Mouse (Mus musculus) heart, embryonic 12.5 days (tissue): ENCODE measurements around the gene Gm6583. TPM values are rescaled to one million over a fixed set of nuclear protein-coding genes. Genes with fewer than 3 reads are reported as not detected.

Experiments used
- ATAC-seq: fragments of 200-750 bp; cut with Nextera tagmentation; 2 replicates; pipeline ENCODE4 v1.8.0; 2017; ENCODE audit warnings: moderate TSS enrichment, moderate library complexity; ENCODE audit not compliant: insufficient number of reproducible peaks, low FRiP score
- H3K27ac ChIP-seq: fragments of 300-500 bp; sonication (generic); 2 replicates; pipeline ENCODE4 v1.5.1; 2016; ENCODE audit warnings: mild to moderate bottlenecking, moderate library complexity; ENCODE audit not compliant: poor library complexity, severe bottlenecking
- H3K27me3 ChIP-seq: fragments of 300-500 bp; sonication (generic); replicated peaks from 2 replicates; pipeline ENCODE4 v1.6.1; 2016; ENCODE audit warnings: mild to moderate bottlenecking, moderate library complexity
- H3K36me3 ChIP-seq: fragments of 300-500 bp; sonication (generic); 2 replicates; pipeline ENCODE4 v1.6.1; 2016; ENCODE audit warnings: mild to moderate bottlenecking, moderate library complexity
- H3K4me1 ChIP-seq: fragments of 300-500 bp; sonication (generic); replicated peaks from 2 replicates; pipeline ENCODE4 v1.6.1; 2016; ENCODE audit warnings: mild to moderate bottlenecking
- H3K4me2 ChIP-seq: fragments of 300-500 bp; sonication (generic); 2 replicates; pipeline ENCODE4 v1.6.1; 2016; ENCODE audit warnings: mild to moderate bottlenecking, moderate library complexity
- H3K4me3 ChIP-seq: fragments of 300-500 bp; sonication (generic); 2 replicates; pipeline ENCODE4 v1.5.1; 2016; ENCODE audit warnings: mild to moderate bottlenecking
- H3K9ac ChIP-seq: fragments of 300-500 bp; sonication (generic); 2 replicates; pipeline ENCODE4 v1.6.1; 2016; ENCODE audit warnings: mild to moderate bottlenecking, moderate library complexity
- H3K9me3 ChIP-seq: fragments of 300-500 bp; sonication (generic); replicated peaks from 2 replicates; pipeline ENCODE4 v1.6.1; 2016; ENCODE audit warnings: mild to moderate bottlenecking, moderate library complexity
- WGBS: fragments of 180-500 bp; shearing (Covaris S2); methylation state at CpG from one replicate; pipeline ENCODE4 v1.1.7; 2016; 5-methylcytosine and 5-hydroxymethylcytosine counted together
- polyA plus RNA-seq: library from polyadenylated mRNA; unstranded; fragments of >200 nt; fragmentation: Nextera tagmentation; extraction: Ambion mirVana; gene quantifications from 2 replicates; pipeline ENCODE4 v1.2.1, GENCODE M21; 2016

Gm6583 gene
- polyA plus RNA-seq, 1 experiment from 2014 or later = 0.10 TPM

DNA sequence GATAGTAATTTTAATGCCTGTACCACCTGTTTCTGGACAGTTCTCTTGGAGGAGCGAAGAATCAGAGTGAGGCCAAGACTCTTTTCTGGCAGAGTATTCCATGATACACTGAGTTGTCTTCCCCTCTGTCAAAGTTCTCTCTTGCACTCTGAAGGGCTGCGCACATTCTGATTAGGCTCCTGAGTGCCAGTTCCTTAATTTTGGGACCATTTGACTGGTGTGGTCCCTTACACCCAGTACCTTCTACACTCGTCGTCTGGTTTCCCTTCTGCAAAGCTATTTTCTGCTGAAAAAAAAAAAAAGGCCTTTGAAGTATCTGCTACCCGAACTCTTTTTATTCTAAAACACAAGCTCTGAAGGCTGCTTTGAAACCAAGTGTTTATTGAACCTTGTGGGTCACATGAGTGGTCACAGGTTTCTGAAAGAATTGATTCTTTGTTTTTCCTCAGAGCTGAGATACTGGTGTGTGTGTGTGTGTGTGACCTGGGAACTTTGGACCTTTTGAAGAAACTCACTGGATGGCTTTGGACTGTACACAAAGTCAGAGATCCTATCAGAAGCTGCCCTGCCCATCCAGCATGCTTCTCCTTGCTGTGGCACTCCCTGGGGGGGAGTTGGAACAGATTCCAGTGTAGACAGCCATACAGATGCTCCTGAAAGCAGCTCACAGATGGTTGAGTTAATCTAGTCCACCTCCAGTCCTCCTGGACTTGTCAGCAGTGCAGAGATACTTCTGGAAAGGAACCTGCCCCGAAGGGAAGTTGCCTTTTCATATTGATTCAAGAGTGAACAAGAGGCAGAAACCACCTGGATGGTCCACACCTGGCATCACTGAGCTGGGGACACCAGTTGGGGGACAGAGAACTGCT is 11.5 kb downstream of the Gm6583 start:
- no peak for ATAC-seq
- Histone ChIP-seq H3K4me3 (no peak overlapping the region), H3K4me1 (peaks cover 12% of the 10 kb centered on the region), H3K9me3 (no peaks in the 10 kb centered on the region), H3K9ac (no peak overlapping the region), H3K27ac (no peak overlapping the region), H3K4me2 (no peak overlapping the region), H3K27me3 (no peaks in the 10 kb centered on the region), H3K36me3 (peaks cover 22% of the 10 kb centered on the region)
- WGBS = 84% methylated on average over 6 of the region's 6 CpGs

- Histone ChIP-seq H3K27me3 (no peaks in the 10 kb centered on the region), H3K4me1 (peaks cover 12% of the 10 kb centered on the region), H3K4me3 (peak overlapping the region; percentile 92), H3K9me3 (no peaks in the 10 kb centered on the region), H3K9ac (peak overlapping the region; percentile 89), H3K27ac (no peak overlapping the region), H3K4me2 (peak overlapping the region; percentile 86), H3K36me3 (peaks cover 23% of the 10 kb centered on the region)
- WGBS = 0% methylated on average over 24 of the region's 24 CpGs
- peak; percentile 71 for ATAC-seq
These were observed 12.6 kb downstream of the Gm6583 start for GRCm38 (mm10) chr5:112343205-112343595.

DNA sequence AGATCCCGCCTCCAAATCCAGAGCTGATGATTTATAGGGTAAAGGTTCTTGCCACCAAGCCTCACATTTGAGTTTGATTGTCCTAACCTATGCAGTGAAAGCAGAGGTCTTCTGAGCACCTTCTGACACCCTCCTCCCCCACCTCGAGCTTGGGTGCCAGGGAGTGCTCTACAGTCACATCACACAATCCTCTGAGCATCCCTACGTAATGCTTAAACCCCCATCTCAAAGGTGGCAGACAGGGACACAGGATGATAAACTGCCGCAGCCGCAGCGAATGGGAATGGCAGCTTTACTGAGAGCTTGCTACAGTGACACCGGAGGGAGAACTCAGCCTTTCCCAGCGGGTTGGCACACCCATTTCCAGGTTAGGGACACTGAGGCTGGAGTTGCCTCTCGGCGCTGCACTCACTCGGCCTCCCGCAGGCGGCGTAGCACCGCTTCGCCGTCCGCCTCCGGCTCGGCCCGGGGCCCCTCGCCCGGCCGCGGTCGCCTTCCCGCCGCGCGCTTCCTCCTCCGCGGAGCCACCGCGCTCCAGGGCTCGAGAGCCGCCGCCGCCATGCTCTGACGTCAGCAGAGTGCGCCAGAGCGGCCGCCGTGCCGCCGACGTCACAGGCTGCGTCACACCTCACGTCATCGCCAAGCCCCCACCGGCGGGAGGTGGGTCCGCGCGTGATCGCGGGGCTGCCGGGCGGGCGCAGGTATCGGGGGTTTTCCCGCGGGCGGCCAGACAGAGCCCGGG is 13.2 kb downstream of the Gm6583 start, which contains the start of the genes Srrd and Hps4:
Gene Srrd (minus strand): TSS at position 578 of the 742 bp plus-strand sequence.
Gene Hps4 (plus strand): TSS at position 621 of the 742 bp plus-strand sequence.
- Histone ChIP-seq H3K27me3 (no peaks in the 10 kb centered on the region), H3K27ac (no peak within 1 kb of the TSS), H3K9ac (peak within 1 kb of the TSS; percentile 89), H3K9me3 (no peaks in the 10 kb centered on the region), H3K36me3 (peaks cover 25% of the 10 kb centered on the region), H3K4me2 (peak within 1 kb of the TSS; percentile 86), H3K4me1 (peaks cover 12% of the 10 kb centered on the region), H3K4me3 (peak within 1 kb of the TSS; percentile 92)
- WGBS = 2% methylated on average over 64 of the region's 64 CpGs
- ATAC-seq = peak; percentile 81

- Histone ChIP-seq H3K9me3 (no peaks in the 10 kb centered on the region), H3K27ac (no peak overlapping the region), H3K27me3 (no peaks in the 10 kb centered on the region), H3K4me1 (peaks cover 12% of the 10 kb centered on the region), H3K9ac (no peak overlapping the region), H3K4me3 (no peak overlapping the region), H3K4me2 (no peak overlapping the region), H3K36me3 (peaks cover 55% of the 10 kb centered on the region)
- 75% methylated on average over 7 of the region's 7 CpGs for WGBS
- no peak for ATAC-seq
These were observed 16.6 kb downstream of the Gm6583 start for GRCm38 (mm10) chr5:112339215-112339614.

DNA sequence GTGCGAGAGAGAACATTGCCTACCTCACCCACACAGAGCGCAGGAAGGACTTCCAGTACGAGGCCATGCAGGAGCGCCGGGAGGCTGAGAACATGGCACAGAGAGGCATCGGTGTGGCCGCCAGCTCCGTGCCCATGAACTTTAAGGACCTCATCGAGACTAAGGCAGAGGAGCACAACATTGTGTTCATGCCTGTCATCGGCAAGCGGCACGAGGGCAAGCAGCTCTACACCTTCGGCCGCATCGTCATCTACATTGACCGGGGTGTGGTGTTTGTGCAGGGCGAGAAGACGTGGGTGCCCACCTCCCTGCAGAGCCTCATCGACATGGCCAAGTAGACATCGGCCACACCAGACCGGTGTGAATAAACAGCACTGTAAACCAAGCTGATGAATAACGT is 18.8 kb downstream of the Gm6583 start:
- no peak overlapping the region for H3K4me3 ChIP-seq
- H3K9ac ChIP-seq = 0 out of 2 replicates have a peak overlapping the region, but pooled peaks have one; percentile 7
- no peak overlapping the region for H3K27ac ChIP-seq
- ATAC-seq = no peak
- 90% methylated on average over 22 of the region's 22 CpGs for WGBS
- H3K9me3 ChIP-seq = no peaks in the 10 kb centered on the region
- no peaks in the 10 kb centered on the region for H3K27me3 ChIP-seq
- peaks cover 4% of the 10 kb centered on the region for H3K4me1 ChIP-seq
- peaks cover 77% of the 10 kb centered on the region for H3K36me3 ChIP-seq
- H3K4me2 ChIP-seq = no peak overlapping the region

DNA sequence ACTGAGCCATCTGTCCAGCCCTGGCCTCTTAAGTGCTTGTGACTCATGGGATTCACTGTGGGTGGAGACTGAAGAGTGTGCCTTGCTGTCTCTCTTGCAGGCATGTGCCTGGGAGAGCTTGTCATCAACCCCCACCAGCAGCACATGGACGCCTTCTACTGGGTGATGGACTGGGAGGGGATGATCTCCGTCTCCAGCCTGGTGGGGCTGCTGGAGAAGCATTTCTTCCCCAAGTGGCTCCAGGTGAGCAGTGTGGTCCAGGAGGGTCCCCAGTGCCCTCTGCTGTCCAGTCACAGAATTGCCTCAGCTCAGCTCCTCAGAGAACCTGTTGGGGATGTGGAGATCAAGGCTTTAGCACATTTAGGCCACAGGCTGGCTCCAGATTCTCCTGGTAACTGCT is 20.4 kb downstream of the Gm6583 start:
- H3K9me3 ChIP-seq = no peaks in the 10 kb centered on the region
- 28% methylated on average over 2 of the region's 2 CpGs for WGBS
- H3K4me2 ChIP-seq = no peak overlapping the region
- H3K9ac ChIP-seq = no peak overlapping the region
- no peak overlapping the region for H3K27ac ChIP-seq
- H3K36me3 ChIP-seq = peaks cover 92% of the 10 kb centered on the region
- H3K27me3 ChIP-seq = no peaks in the 10 kb centered on the region
- H3K4me1 ChIP-seq = no peaks in the 10 kb centered on the region
- no peak for ATAC-seq
- no peak overlapping the region for H3K4me3 ChIP-seq

DNA sequence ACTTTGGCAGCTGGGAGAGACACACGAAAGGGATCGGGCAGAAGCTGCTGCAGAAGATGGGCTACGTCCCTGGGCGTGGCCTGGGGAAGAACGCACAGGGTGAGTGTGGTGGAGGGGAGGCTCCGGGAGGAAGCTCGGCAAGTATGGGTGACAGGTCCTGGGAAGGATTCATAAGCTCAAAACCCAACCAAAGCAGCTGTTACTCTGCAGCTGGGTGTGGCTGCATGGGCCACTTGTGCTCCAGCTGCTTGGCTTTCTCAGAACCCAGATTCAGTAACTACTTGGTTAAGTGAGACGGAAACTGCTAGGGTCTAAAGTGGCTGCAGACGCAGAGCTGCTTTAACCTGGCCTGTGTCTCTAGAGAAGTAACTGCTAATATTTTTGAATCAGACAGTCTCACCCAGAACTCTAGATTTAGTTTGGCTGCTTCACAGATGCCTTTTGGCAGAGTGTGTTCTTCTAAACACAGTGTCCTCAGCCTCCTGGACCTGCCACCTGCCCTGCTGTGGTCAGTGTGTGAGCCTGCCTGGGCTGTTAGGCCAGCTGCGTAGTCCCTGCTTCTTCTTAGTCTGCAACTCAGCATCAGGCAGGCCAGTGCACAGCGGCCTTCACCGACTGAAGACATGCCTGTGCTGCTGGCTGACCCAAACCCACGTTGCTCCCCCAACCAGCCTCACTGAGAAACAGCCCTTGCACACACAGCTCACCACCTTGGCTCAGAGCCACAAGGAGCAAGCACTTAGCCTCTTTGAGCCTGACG is 25.8 kb downstream of the Gm6583 start:
- no peak overlapping the region for H3K4me3 ChIP-seq
- H3K36me3 ChIP-seq = peaks cover 75% of the 10 kb centered on the region
- no peak for ATAC-seq
- no peaks in the 10 kb centered on the region for H3K27me3 ChIP-seq
- no peaks in the 10 kb centered on the region for H3K9me3 ChIP-seq
- H3K27ac ChIP-seq = no peak overlapping the region
- H3K4me2 ChIP-seq = no peak overlapping the region
- no peak overlapping the region for H3K9ac ChIP-seq
- H3K4me1 ChIP-seq = peaks cover 17% of the 10 kb centered on the region
- 90% methylated on average over 14 of the region's 14 CpGs for WGBS

- Histone ChIP-seq H3K9ac (no peak overlapping the region), H3K27me3 (no peaks in the 10 kb centered on the region), H3K36me3 (peaks cover 54% of the 10 kb centered on the region), H3K4me2 (no peak overlapping the region), H3K4me1 (peaks cover 23% of the 10 kb centered on the region), H3K9me3 (no peaks in the 10 kb centered on the region), H3K4me3 (no peak overlapping the region), H3K27ac (no peak overlapping the region)
- ATAC-seq = no peak
- 92% methylated on average over 15 of the region's 15 CpGs for WGBS
These were observed 28.0 kb downstream of the Gm6583 start for GRCm38 (mm10) chr5:112327854-112328253.

- H3K9ac ChIP-seq = peak overlapping the region; percentile 80
- peak overlapping the region; percentile 92 for H3K4me2 ChIP-seq
- peak overlapping the region; percentile 81 for H3K4me3 ChIP-seq
- WGBS = under 1% methylated on average over 33 of the region's 33 CpGs
- no peaks in the 10 kb centered on the region for H3K27me3 ChIP-seq
- peak; percentile 37 for ATAC-seq
- no peaks in the 10 kb centered on the region for H3K9me3 ChIP-seq
- peaks cover 23% of the 10 kb centered on the region for H3K4me1 ChIP-seq
- peaks cover 40% of the 10 kb centered on the region for H3K36me3 ChIP-seq
- H3K27ac ChIP-seq = no peak overlapping the region
These were observed 29.3 kb downstream of the Gm6583 start for GRCm38 (mm10) chr5:112326446-112327009.

GRCm38 (mm10) chr5:112325546-112326445 is 30.0 kb downstream of the Gm6583 start, which contains the start of gene Tfip11:
Tfip11 (plus strand) TSS chr5:112326358.
- H3K4me3 ChIP-seq = peak within 1 kb of the TSS; percentile 81
- WGBS = 6% methylated on average over 48 of the region's 48 CpGs
- peaks cover 23% of the 10 kb centered on the region for H3K4me1 ChIP-seq
- ATAC-seq = peak; percentile 89
- H3K9ac ChIP-seq = peak within 1 kb of the TSS; percentile 80
- H3K27ac ChIP-seq = peak within 1 kb of the TSS; percentile 65
- H3K9me3 ChIP-seq = no peaks in the 10 kb centered on the region; the same call in 1 of the 2 replicates
- peak within 1 kb of the TSS; percentile 92 for H3K4me2 ChIP-seq
- peaks cover 33% of the 10 kb centered on the region for H3K36me3 ChIP-seq
- no peaks in the 10 kb centered on the region for H3K27me3 ChIP-seq
